Mouse (Mus musculus): Measurements from ENCODE around the gene Chordc1. TPM values are rescaled to one million over a fixed set of nuclear protein-coding genes. Genes with fewer than 3 reads are reported as not detected.
"Not testable (repeated sequence)": the region's sequence is repeated elsewhere in the genome, so short reads cannot be mapped to it uniquely, and the experiment has no call there.

The Chordc1 gene
- 152 and 165 TPM in 2 replicates for polyA plus RNA-seq (2016; fragmentation: Nextera tagmentation; extraction: Ambion mirVana)

DNA sequence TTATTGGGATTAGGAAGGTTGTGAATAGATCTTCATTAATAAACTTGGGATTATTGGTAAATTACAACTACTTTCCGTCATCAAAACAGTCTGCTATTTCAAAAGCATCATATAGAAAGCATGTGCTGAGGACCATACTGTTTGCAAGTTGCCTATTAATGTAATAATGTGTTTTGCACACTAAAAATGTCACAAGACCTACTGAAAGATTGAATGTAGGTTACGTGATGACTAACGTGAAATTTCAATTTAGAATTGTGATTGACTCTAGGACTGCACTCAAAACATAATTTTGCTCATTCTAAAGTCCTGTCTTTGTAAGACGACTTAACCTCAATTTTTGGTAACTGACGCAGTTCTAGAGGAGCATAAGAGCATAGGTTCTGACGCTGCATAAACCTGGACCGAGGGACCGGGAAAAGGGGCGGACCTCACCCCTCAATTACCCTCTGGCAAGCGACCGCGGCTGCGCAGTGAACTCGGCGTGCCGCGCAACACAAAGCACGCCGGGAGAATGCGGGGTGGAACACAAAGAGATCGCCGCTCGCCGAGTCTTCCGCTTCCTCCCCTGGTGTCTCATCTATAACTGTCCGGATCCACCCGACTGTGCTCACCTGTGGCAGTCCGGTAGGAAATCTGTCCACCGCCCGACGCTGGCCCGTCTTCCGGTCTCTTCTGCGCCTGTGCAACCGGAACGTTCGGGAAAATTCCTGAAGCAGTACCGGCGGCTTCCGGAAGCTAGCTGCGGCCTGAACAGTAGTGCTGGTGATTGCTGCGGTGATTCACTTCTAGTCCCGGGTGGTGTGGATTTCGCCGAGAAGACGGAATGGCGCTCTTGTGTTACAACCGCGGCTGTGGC is at the start of gene Chordc1:
Chordc1 (plus strand) TSS at position 555 of the 859 bp plus-strand sequence.
- 4% methylated on average over 49 of the region's 49 CpGs for WGBS
- Histone ChIP-seq H3K4me1 (peaks cover 14% of the 10 kb centered on the region), H3K9me3 (replicated peaks) (no peaks in the 10 kb centered on the region), H3K4me3 (peak within 1 kb of the TSS; percentile 70), H3K27ac (peak within 1 kb of the TSS; percentile 94), H3K36me3 (peaks cover 13% of the 10 kb centered on the region), H3K27me3 (ENCODE audit: low read depth, poor library complexity, severe bottlenecking) (no peaks in the 10 kb centered on the region)
- peak; percentile 97 for DNase-seq (ENCODE audit: low spot score)

DNA sequence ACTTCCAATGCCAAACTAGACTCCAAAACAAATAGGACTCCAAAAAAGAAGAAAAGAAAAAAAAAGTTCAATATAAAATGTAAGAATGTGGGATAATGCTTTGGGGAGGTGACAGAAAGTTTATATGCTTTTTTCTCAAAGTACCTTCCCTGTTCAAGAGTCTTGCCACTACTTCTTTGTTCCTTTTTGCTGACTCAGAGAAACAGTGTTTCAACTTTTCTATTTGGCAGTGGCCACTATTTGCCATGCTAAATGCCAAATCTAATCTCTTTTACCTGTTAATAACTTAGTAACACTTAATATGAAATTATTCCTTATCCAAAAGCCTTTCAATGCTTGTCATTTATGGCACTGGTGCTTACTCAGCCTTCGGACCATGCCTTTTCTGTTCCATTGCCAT is 16.0 kb upstream of the Chordc1 start:
- Histone ChIP-seq H3K4me3 (no peak overlapping the region), H3K4me1 (peaks cover 3% of the 10 kb centered on the region; the same call in 1 of the 2 replicates), H3K36me3 (no peaks in the 10 kb centered on the region), H3K27ac (no peak overlapping the region), H3K27me3 (ENCODE audit: low read depth, poor library complexity, severe bottlenecking) (no peaks in the 10 kb centered on the region), H3K9me3 (replicated peaks) (no peaks in the 10 kb centered on the region)
- WGBS: 92% methylated on average over 1 of the region's 1 CpGs
- DNase-seq (ENCODE audit: low spot score): no peak

DNA sequence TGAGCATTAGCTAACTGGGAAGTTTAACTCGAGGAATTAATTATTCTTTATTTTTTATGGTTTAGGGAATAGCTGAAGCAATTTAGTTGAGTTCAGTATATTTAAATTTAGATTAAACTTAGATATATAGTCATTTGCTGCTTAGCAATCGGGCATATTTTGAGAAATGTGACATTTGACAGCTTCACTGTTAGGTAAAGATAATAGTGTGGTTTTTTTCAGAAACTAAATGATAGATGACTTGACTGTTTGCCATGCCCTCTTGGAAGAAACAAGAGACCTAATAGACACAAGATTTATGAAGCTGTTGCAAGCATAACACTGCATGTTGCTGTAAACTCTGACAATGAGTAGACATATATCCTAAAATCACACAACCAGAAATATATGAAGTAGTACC is 15.1 kb upstream of the Chordc1 start:
- Histone ChIP-seq H3K36me3 (no peaks in the 10 kb centered on the region), H3K27ac (no peak overlapping the region), H3K4me3 (no peak overlapping the region), H3K4me1 (peaks cover 3% of the 10 kb centered on the region; the same call in 1 of the 2 replicates), H3K27me3 (ENCODE audit: low read depth, poor library complexity, severe bottlenecking) (no peaks in the 10 kb centered on the region), H3K9me3 (replicated peaks) (no peaks in the 10 kb centered on the region)
- no peak for DNase-seq (ENCODE audit: low spot score)
- WGBS: 60% methylated on average over 2 of the region's 2 CpGs

DNA sequence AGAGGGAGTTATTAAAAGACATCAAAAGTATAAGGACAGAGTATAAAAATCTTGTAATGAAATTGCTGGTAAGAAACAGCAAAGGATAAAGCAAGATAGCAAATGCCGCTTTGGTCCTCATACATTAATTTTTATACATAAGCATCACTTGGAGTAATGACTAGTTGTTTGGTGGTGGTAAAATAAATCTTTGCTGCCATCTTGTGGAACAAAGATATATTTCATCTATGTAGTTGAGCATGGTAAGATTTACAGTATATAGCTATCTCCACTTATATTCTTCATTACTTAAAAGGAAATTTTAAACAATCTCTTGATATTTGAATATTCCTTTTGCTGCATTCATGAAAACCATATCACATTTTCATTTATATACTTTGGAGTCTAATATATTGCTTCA is 14.4 kb upstream of the Chordc1 start:
- Histone ChIP-seq H3K36me3 (no peaks in the 10 kb centered on the region), H3K27me3 (ENCODE audit: low read depth, poor library complexity, severe bottlenecking) (no peaks in the 10 kb centered on the region), H3K4me3 (no peak overlapping the region), H3K4me1 (peaks cover 3% of the 10 kb centered on the region; the same call in 1 of the 2 replicates), H3K27ac (no peak overlapping the region), H3K9me3 (replicated peaks) (no peaks in the 10 kb centered on the region)
- DNase-seq (ENCODE audit: low spot score): no peak
- 76% methylated on average over 1 of the region's 1 CpGs for WGBS

DNA sequence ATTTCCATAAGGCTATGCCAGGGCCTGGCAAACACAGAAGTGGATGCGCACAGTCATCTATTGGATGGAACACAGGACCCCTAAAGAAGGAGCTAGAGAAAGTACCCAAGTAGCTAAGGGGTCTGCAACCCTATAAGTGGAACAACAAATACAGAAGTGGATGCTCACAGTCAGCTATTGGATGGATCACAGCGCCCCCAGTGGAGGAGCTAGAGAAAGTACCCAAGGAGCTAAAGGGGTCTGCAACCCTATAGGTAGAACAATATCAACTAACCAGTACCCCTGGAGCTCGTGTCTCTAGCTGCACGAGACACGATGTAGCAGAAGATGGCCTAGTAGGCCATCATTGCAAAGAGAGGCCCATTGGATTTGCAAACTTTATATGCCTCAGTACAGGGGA is 13.2 kb upstream of the Chordc1 start:
- not testable (repeated sequence) for DNase-seq (ENCODE audit: low spot score); H3K36me3 ChIP-seq; H3K4me1 ChIP-seq; H3K27ac ChIP-seq; H3K27me3 ChIP-seq (ENCODE audit: low read depth, poor library complexity, severe bottlenecking); H3K4me3 ChIP-seq; H3K9me3 ChIP-seq (replicated peaks)
- WGBS: 35% methylated on average over 5 of the region's 5 CpGs

DNA sequence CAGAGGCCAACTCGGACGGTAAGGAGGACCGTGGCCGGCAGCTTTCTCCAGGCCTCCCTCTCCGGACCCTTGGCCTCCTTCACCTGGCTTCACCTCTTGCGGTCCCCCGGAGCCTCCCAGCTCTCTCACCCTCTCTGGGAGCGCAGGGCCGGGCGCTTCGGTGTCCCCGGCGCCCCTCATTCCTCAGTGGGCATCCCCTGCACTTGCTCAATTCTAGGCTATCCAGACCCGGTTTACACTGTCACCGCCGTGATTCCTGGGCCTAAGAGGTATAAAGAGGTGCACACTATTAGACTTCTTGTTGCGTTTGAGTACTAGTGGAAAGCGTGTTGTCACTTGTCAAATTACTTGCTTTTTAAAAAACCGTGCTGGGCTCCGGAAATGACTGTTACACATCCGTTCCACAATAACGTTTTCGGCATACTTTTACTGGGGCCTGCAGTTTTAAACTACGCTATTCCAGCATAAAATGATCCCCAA is 558 bp downstream of the Chordc1 start:
- H3K27ac ChIP-seq: peak overlapping the region; percentile 94
- peaks cover 14% of the 10 kb centered on the region for H3K4me1 ChIP-seq
- peak overlapping the region; percentile 70 for H3K4me3 ChIP-seq
- no peaks in the 10 kb centered on the region for H3K27me3 ChIP-seq (ENCODE audit: low read depth, poor library complexity, severe bottlenecking)
- H3K9me3 ChIP-seq (replicated peaks): no peaks in the 10 kb centered on the region
- DNase-seq (ENCODE audit: low spot score): no peak
- 2% methylated on average over 24 of the region's 24 CpGs for WGBS
- H3K36me3 ChIP-seq: peaks cover 18% of the 10 kb centered on the region

DNA sequence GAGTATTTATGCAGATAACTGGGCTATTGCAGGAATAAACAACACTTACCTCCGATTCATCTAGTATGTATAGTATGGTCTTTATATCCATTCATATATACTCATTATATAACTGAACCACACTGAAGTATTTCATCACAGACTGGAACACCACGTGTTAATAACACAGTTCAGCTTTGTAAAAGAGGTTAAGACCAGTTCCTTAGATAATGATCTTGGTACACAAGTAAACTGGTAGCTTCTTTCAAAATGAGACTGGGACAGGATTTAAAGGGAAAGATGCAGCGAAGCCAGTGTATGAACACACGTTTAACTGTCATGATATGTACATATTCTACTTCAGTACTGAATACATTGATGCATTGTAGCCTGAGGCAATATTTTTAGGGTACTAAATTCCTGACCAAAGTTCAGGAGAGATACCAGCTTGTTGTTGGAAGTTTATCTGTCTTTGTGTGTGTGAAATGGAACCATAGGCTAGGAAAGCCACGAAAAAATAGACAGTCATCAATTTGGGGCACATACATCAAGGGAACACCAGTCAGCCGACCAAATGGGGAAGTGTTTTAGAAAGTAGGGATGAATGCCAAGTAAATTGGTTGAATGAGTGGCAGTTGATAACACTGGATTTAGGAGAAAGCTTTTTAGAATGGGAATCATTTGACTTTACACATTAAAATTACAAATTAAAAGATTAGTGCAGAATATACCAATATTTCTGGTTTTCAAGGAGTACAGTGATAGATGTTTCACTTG is 1.3 kb downstream of the Chordc1 start:
- Histone ChIP-seq H3K4me1 (peaks cover 14% of the 10 kb centered on the region), H3K36me3 (peaks cover 24% of the 10 kb centered on the region), H3K27ac (peak overlapping the region; percentile 94), H3K9me3 (replicated peaks) (no peaks in the 10 kb centered on the region), H3K27me3 (ENCODE audit: low read depth, poor library complexity, severe bottlenecking) (no peaks in the 10 kb centered on the region), H3K4me3 (peak overlapping the region; percentile 70)
- WGBS: 47% methylated on average over 6 of the region's 6 CpGs
- no peak for DNase-seq (ENCODE audit: low spot score)

DNA sequence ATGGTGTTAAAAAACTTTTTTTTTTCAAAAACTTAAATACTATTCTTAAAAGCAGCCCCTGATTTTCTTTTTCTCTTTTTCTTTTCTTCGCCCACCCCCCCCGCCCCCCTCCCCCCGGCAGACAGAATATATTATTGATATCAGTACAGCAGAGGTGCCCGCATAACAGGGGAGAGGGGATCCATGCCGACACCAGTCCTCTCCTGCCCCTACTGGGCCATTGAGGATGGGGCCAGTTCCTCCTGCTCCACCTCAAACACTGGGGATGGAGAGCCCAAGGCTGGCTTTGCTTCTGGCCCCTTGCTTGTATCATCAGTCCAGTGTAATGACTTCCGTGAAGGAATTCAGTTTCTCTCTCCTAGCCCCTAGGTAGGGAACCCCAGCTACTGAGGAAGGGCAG is 6.4 kb downstream of the Chordc1 start:
- Histone ChIP-seq H3K27ac (no peak overlapping the region), H3K36me3 (peaks cover 75% of the 10 kb centered on the region), H3K9me3 (replicated peaks) (no peaks in the 10 kb centered on the region), H3K4me3 (no peak overlapping the region), H3K4me1 (peaks cover 10% of the 10 kb centered on the region), H3K27me3 (ENCODE audit: low read depth, poor library complexity, severe bottlenecking) (no peaks in the 10 kb centered on the region)
- DNase-seq (ENCODE audit: low spot score): no peak
- 86% methylated on average over 6 of the region's 6 CpGs for WGBS

DNA sequence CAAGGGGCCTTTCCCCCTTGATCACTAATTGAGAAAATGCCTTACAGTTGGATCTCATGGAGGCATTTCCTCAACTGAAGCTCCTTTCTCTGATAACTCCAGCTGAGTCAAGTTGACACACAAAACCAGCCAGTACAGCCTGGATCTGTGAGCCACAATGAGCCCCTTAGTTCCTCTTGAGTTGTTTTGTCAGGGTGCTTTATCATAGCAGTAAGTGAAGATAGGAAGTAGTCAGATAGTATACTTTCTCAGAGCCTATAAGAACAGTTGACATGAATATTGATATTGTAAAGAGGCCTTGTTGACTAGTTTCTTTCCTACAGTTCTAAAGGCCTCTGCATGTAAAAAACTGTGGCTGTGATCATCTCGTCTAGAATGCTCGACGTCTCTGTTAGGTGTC is 28.1 kb downstream of the Chordc1 start:
- no peak overlapping the region for H3K27ac ChIP-seq
- H3K4me3 ChIP-seq: no peak overlapping the region
- no peaks in the 10 kb centered on the region for H3K4me1 ChIP-seq
- peaks cover 21% of the 10 kb centered on the region for H3K36me3 ChIP-seq
- 92% methylated on average over 3 of the region's 3 CpGs for WGBS
- DNase-seq (ENCODE audit: low spot score): no peak
- no peaks in the 10 kb centered on the region for H3K27me3 ChIP-seq (ENCODE audit: low read depth, poor library complexity, severe bottlenecking)
- H3K9me3 ChIP-seq (replicated peaks): no peaks in the 10 kb centered on the region

Other genes with a start within 250 kb of the Chordc1 start
- gene Naalad2, start 110.9 kb downstream of the Chordc1 start, polyA plus RNA-seq (2016; fragmentation: Nextera tagmentation; extraction: Ambion mirVana): 0.18 and 0.24 TPM in 2 replicates
- gene Ubtfl1, start 112.3 kb downstream of the Chordc1 start, polyA plus RNA-seq (2016; fragmentation: Nextera tagmentation; extraction: Ambion mirVana): not detected in 2 replicates
- not detected in 2 replicates for gene Mbd3l2, start 138.5 kb downstream of the Chordc1 start, polyA plus RNA-seq (2016; fragmentation: Nextera tagmentation; extraction: Ambion mirVana)
- gene Zfp558, start 186.1 kb downstream of the Chordc1 start, polyA plus RNA-seq (2016; fragmentation: Nextera tagmentation; extraction: Ambion mirVana): 7.5 and 12.2 TPM in 2 replicates
- gene Mbd3l1, start 186.2 kb downstream of the Chordc1 start, polyA plus RNA-seq (2016; fragmentation: Nextera tagmentation; extraction: Ambion mirVana): not detected in 2 replicates

All from limb, embryonic 10.5 days (tissue).